Mouse (Mus musculus) myocyte (in vitro differentiated cells): Measurements from ENCODE around the gene Lamc1. TPM values are rescaled to one million over a fixed set of nuclear protein-coding genes. Genes with fewer than 3 reads are reported as not detected.

Source experiments
- H3K27me3 ChIP-seq: one replicate; pipeline ENCODE4 v1.6.1; 2011; ENCODE audit not compliant: control insufficient read depth, insufficient read depth, insufficient read length
- H3K36me3 ChIP-seq: one replicate; pipeline ENCODE4 v1.6.1; 2011; ENCODE audit not compliant: control insufficient read depth, insufficient read depth
- H3K4me2 ChIP-seq: one replicate; pipeline ENCODE4 v1.6.1; 2011; ENCODE audit warnings: low read depth, control low read depth
- H3K4me3 ChIP-seq: one replicate; pipeline ENCODE4 v1.5.1; 2011; ENCODE audit warnings: mild to moderate bottlenecking, control low read depth, moderate library complexity
- H3K79me2 ChIP-seq: one replicate; pipeline ENCODE4 v1.6.1; 2011; ENCODE audit not compliant: control insufficient read depth, insufficient read depth
- H3ac ChIP-seq: one replicate; pipeline ENCODE4 v1.6.1; 2011; ENCODE audit not compliant: control insufficient read depth, insufficient read length
- CEBPB ChIP-seq: IDR thresholded peaks from 2 replicates; pipeline ENCODE4 v1.6.1; 2011; ENCODE audit warnings: mild to moderate bottlenecking, moderate library complexity; ENCODE audit not compliant: poor library complexity, insufficient read depth, severe bottlenecking
- E2F4 ChIP-seq: IDR thresholded peaks from one replicate; pipeline ENCODE4 v1.6.1; 2011; ENCODE audit warnings: mild to moderate bottlenecking, control low read depth, moderate library complexity; ENCODE audit not compliant: insufficient read depth
- MAX ChIP-seq: IDR thresholded peaks from one replicate; pipeline ENCODE4 v1.6.1; 2011; ENCODE audit warnings: low read depth, mild to moderate bottlenecking, control low read depth
- MYOD1 ChIP-seq, 3 experiments: IDR thresholded peaks; one replicate each; pipeline ENCODE4 v1.6.1; 2011; ENCODE audit warnings: control low read depth in 2 of 3, low read depth in 2 of 3, mild to moderate bottlenecking in 2 of 3, moderate library complexity in 1 of 3; ENCODE audit not compliant: insufficient read length in 2 of 3, control insufficient read depth in 1 of 3
- MYOG ChIP-seq, 3 experiments: IDR thresholded peaks; one replicate each; pipeline ENCODE4 v1.6.1; 2011; ENCODE audit warnings: control low read depth in 2 of 3, low read depth in 2 of 3, mild to moderate bottlenecking in 2 of 3; ENCODE audit not compliant: insufficient read length in 2 of 3, control insufficient read depth in 1 of 3, insufficient read depth in 1 of 3
- POLR2A ChIP-seq: IDR thresholded peaks from one replicate; pipeline ENCODE4 v1.6.1; 2011; ENCODE audit warnings: low read depth, mild to moderate bottlenecking, control low read depth, moderate library complexity; ENCODE audit not compliant: insufficient read length
- POLR2AphosphoS2 ChIP-seq: IDR thresholded peaks from one replicate; pipeline ENCODE4 v1.6.1; 2011; ENCODE audit warnings: low read depth, control low read depth; ENCODE audit not compliant: insufficient read length
- REST ChIP-seq: IDR thresholded peaks from one replicate; pipeline ENCODE4 v1.6.1; 2011; ENCODE audit warnings: mild to moderate bottlenecking, control low read depth, moderate library complexity; ENCODE audit not compliant: insufficient read depth, insufficient read length
- SRF ChIP-seq: IDR thresholded peaks from one replicate; pipeline ENCODE4 v1.6.1; 2011; ENCODE audit warnings: low read depth; ENCODE audit not compliant: control insufficient read depth, insufficient read length
- TCF12 ChIP-seq: IDR thresholded peaks from one replicate; pipeline ENCODE4 v1.6.1; 2011; ENCODE audit warnings: mild to moderate bottlenecking, control low read depth; ENCODE audit not compliant: poor library complexity, insufficient read depth, severe bottlenecking
- TCF3 ChIP-seq: IDR thresholded peaks from one replicate; pipeline ENCODE4 v1.6.1; 2011; ENCODE audit warnings: low read depth, control low read depth; ENCODE audit not compliant: insufficient read length
- USF1 ChIP-seq: IDR thresholded peaks from one replicate; pipeline ENCODE4 v1.6.1; 2011; ENCODE audit warnings: low read depth, mild to moderate bottlenecking, control low read depth, moderate library complexity
- polyA plus RNA-seq: library from polyadenylated mRNA; unstranded; fragments of >200 nt; fragmentation: generic; extraction: Trizol; gene quantifications from one replicate; pipeline ENCODE4 v1.2.1, GENCODE M21; 2012; ENCODE audit warnings: missing spikeins

The Lamc1 gene
- polyA plus RNA-seq, 1 experiment: 50.9 TPM

GRCm38 (mm10) chr1:153333296-153334121 lies 923 bp upstream of the Lamc1 start:
- H3K4me3 ChIP-seq: peak overlapping the region; percentile 72
- peak overlapping the region; percentile 98 for H3K4me2 ChIP-seq
- H3ac ChIP-seq: peak overlapping the region; percentile 52
- peaks cover 35% of the 10 kb centered on the region for H3K79me2 ChIP-seq
- TF ChIP-seq USF1 (no peak), TCF12 (no peak), POLR2AphosphoS2 (no peak), E2F4 (no peak), POLR2A (no peak), SRF (no peak), REST (no peak), MYOG (IDR thresholded peaks at IDR 0.05; ENCODE audit: control insufficient read depth in 1 of 3, insufficient read depth in 1 of 3, insufficient read length in 2 of 3, low read depth in 2 of 3) (no peak), CEBPB (no peak), MYOD1 (IDR thresholded peaks at IDR 0.05; ENCODE audit: control insufficient read depth in 1 of 3, insufficient read length in 2 of 3, low read depth in 2 of 3) (no peak), TCF3 (no peak), MAX (no peak)
- H3K27me3 ChIP-seq: no peaks in the 10 kb centered on the region
- H3K36me3 ChIP-seq: no peaks in the 10 kb centered on the region

GRCm38 (mm10) chr1:153331796-153332443 lies 666 bp downstream of the Lamc1 start:
- no peaks in the 10 kb centered on the region for H3K36me3 ChIP-seq
- peaks cover 51% of the 10 kb centered on the region for H3K79me2 ChIP-seq
- TF ChIP-seq CEBPB: no peak
- no peak for TF ChIP-seq POLR2A
- peak overlapping the region; percentile 72 for H3K4me3 ChIP-seq
- H3K27me3 ChIP-seq: no peaks in the 10 kb centered on the region
- peak overlapping the region; percentile 90 for H3K4me2 ChIP-seq
- peak overlapping the region; percentile 52 for H3ac ChIP-seq

- no peaks in the 10 kb centered on the region for H3K36me3 ChIP-seq
- peak overlapping the region; percentile 72 for H3K4me3 ChIP-seq
- H3K27me3 ChIP-seq: no peaks in the 10 kb centered on the region
- TF ChIP-seq E2F4 (no peak), REST (no peak), CEBPB (no peak), POLR2AphosphoS2 (no peak), SRF (no peak), MYOG (IDR thresholded peaks at IDR 0.05; ENCODE audit: control insufficient read depth in 1 of 3, insufficient read depth in 1 of 3, insufficient read length in 2 of 3, low read depth in 2 of 3) (no peak), MAX (no peak), TCF3 (no peak), TCF12 (no peak), POLR2A (no peak), MYOD1 (IDR thresholded peaks at IDR 0.05; ENCODE audit: control insufficient read depth in 1 of 3, insufficient read length in 2 of 3, low read depth in 2 of 3) (no peak), USF1 (no peak)
- H3ac ChIP-seq: peak overlapping the region; percentile 52
- H3K4me2 ChIP-seq: peak overlapping the region; percentile 90
- peaks cover 58% of the 10 kb centered on the region for H3K79me2 ChIP-seq
Measured at GRCm38 (mm10) chr1:153331206-153331605, 1.4 kb downstream of the Lamc1 start.

- H3K4me3 ChIP-seq: peak overlapping the region; percentile 72
- TF ChIP-seq TCF3 (no peak), USF1 (no peak), E2F4 (no peak), MYOG (IDR thresholded peaks at IDR 0.05; ENCODE audit: control insufficient read depth in 1 of 3, insufficient read depth in 1 of 3, insufficient read length in 2 of 3, low read depth in 2 of 3) (no peak), POLR2A (no peak), TCF12 (no peak), MYOD1 (IDR thresholded peaks at IDR 0.05; ENCODE audit: control insufficient read depth in 1 of 3, insufficient read length in 2 of 3, low read depth in 2 of 3) (no peak), SRF (no peak), REST (no peak), CEBPB (no peak), POLR2AphosphoS2 (no peak), MAX (no peak)
- H3K4me2 ChIP-seq: peak overlapping the region; percentile 90
Measured at GRCm38 (mm10) chr1:153329306-153329705, 3.3 kb downstream of the Lamc1 start.

GRCm38 (mm10) chr1:153327063-153327462 lies 5.5 kb downstream of the Lamc1 start:
- H3K27me3 ChIP-seq: no peaks in the 10 kb centered on the region
- H3ac ChIP-seq: no peak overlapping the region
- peaks cover 97% of the 10 kb centered on the region for H3K79me2 ChIP-seq
- H3K4me3 ChIP-seq: no peak overlapping the region
- H3K36me3 ChIP-seq: no peaks in the 10 kb centered on the region
- no peak overlapping the region for H3K4me2 ChIP-seq
- TF ChIP-seq E2F4: no peak
- TF ChIP-seq MYOD1 (IDR thresholded peaks at IDR 0.05; ENCODE audit: control insufficient read depth in 1 of 3, insufficient read length in 2 of 3, low read depth in 2 of 3): no peak
- TF ChIP-seq POLR2AphosphoS2: no peak
- TF ChIP-seq MAX: no peak
- TF ChIP-seq SRF: no peak
- no peak for TF ChIP-seq REST
- no peak for TF ChIP-seq MYOG (IDR thresholded peaks at IDR 0.05; ENCODE audit: control insufficient read depth in 1 of 3, insufficient read depth in 1 of 3, insufficient read length in 2 of 3, low read depth in 2 of 3)
- TF ChIP-seq USF1: no peak
- TF ChIP-seq CEBPB: no peak
- TF ChIP-seq TCF3: no peak
- TF ChIP-seq TCF12: no peak
- TF ChIP-seq POLR2A: no peak

More at GRCm38 (mm10) chr1:153329306-153329705, 3.3 kb downstream of the Lamc1 start:
- Histone ChIP-seq H3K27me3 (no peaks in the 10 kb centered on the region), H3ac (no peak overlapping the region), H3K36me3 (no peaks in the 10 kb centered on the region), H3K79me2 (peaks cover 76% of the 10 kb centered on the region)
